Mouse (Mus musculus): ENCODE data around the gene Zfp280c. TPM values are rescaled to one million over a fixed set of nuclear protein-coding genes. Genes with fewer than 3 reads are reported as not detected.

Zfp280c gene
- polyA plus RNA-seq (2012; rRNA removed), result 0.31 and 0.53 TPM in 2 replicates

GRCm38 (mm10) chrX:48594099-48594760, at the start of gene Zfp280c:
Gene Zfp280c, minus strand, starts transcription at chrX:48594504.

GRCm38 (mm10) chrX:48623379-48624053, 29.2 kb upstream of the Zfp280c start, which contains the start of gene Slc25a14:
Gene Slc25a14, plus strand, starts transcription at chrX:48623413.

GRCm38 (mm10) chrX:48518808-48519548, 75.3 kb downstream of the Zfp280c start, which contains the start of gene Rab33a:
Gene Rab33a, plus strand, starts transcription at chrX:48519285.

GRCm38 (mm10) chrX:48513166-48513807, 81.0 kb downstream of the Zfp280c start, which contains the start of gene Aifm1:
Gene Aifm1, minus strand, starts transcription at chrX:48513563.

Other genes with a start within 250 kb of the Zfp280c start
- gene Elf4, start 131.4 kb downstream of the Zfp280c start, polyA plus RNA-seq (2012; rRNA removed), result 8.1 and 12.2 TPM in 2 replicates
- 1.7 and 3.1 TPM in 2 replicates for gene Aifm1, start 80.9 kb downstream of the Zfp280c start, polyA plus RNA-seq (2012; rRNA removed)
- 0.12 and 0.15 TPM in 2 replicates for gene Rab33a, start 75.2 kb downstream of the Zfp280c start, polyA plus RNA-seq (2012; rRNA removed)
- gene Slc25a14, start 28.9 kb upstream of the Zfp280c start, polyA plus RNA-seq (2012; rRNA removed), result 0.31 and 0.32 TPM in 2 replicates
- not detected in 2 replicates for gene Gpr119, start 80.0 kb upstream of the Zfp280c start, polyA plus RNA-seq (2012; rRNA removed)
- 0.13 TPM in 2 replicates for gene Rbmx2, start 100.5 kb upstream of the Zfp280c start, polyA plus RNA-seq (2012; rRNA removed)

Data from stomach, adult 2 months (tissue).